Mouse (Mus musculus) heart, adult 11 months (tissue): Measurements from ENCODE around the gene Chchd10.
A peak's percentile ranks its signal among the peaks of the same experiment; 100 is the strongest.
"Not testable (repeated sequence)": the region's sequence is repeated elsewhere in the genome, so short reads cannot be mapped to it uniquely, and the experiment has no call there.

ENCODE experiments used
- DNase-seq: peaks from one replicate; pipeline ENCODE4 v3.0.0; 2022

The Chchd10 gene

GRCm38 (mm10) chr10:75932891-75933290, at the start of gene Chchd10:
Gene Chchd10 (plus strand): TSS chr10:75933130.
- DNase-seq, result peak; percentile 86

DNA sequence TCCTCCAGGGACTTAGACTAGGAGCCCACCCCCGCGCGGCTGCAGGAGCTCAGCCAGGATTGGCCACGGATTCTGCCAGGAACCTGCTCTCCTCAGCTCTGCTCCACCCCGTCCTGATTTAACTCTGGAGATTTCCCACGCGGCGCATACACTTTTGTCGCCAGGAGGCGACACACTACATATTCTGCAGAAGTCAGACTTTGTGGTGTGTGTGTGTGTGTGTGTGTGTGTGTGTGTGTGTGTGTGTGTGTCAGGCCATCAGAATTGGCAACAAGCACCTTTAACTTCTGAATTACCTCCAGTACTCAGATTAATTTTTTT, 49.7 kb upstream of the Chchd10 start:
- DNase-seq, result peak; percentile 98

GRCm38 (mm10) chr10:75884742-75885141, 48.2 kb upstream of the Chchd10 start:
- peak; percentile 80 for DNase-seq

DNA sequence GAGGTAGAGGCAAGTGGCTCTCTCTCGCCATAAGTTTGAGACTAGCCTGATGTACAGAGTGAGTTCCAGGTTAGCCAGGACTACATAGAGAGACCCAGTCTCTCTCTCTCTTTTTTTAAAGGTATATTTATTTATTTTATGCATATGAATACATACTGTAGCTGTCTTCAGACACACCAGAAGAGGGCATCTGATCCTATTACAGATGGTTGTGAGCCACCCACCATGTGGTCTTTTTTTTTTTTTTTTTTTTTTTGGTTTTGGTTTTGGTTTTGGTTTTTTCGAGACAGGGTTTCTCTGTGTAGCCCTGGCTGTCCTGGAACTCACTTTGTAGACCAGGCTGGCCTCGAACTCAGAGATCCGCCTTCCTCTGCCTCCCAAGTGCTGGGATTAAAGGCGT, 45.4 kb upstream of the Chchd10 start:
- DNase-seq, result not testable (repeated sequence)

DNA sequence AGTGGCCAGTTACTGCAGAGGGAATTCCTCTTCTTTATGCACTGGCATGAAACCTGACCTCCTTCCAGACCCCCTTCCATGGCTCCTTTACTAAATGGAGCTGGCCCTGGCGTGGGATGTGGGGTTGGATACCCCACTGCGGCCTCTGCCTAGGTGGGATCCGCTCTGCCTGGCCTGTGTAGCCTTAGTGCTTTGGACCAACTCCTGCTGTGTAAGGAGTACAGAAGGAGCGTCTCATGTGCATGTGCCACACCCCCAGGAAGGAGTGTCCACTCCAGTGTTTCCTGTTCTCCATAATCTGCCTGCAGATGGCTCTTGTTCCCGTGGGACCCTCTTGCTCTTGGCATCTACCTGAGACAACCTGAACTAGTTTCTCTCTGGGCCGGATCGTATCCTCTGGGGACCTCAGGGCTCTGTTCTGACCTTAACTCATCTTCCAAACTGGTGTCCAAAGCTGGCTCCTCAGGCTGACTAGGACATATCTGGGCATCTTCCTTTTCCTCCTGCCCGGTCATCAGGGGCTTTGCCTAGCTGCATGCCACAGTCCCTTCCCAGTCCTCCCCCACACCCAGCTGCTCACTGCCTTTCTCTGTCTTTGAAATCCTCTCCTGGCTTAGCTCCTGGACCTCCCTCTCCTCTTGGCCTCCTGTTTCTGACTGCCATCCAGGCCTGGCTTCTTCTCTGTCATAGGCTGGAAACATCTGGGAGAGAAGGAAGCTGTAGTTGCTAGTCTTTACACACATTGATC, 43.4 kb upstream of the Chchd10 start:
- peak; percentile 89 for DNase-seq

GRCm38 (mm10) chr10:75893089-75893750, 39.7 kb upstream of the Chchd10 start, which contains the start of gene Derl3:
Gene Derl3 (plus strand): TSS chr10:75893413.
- DNase-seq, result peak; percentile 100

DNA sequence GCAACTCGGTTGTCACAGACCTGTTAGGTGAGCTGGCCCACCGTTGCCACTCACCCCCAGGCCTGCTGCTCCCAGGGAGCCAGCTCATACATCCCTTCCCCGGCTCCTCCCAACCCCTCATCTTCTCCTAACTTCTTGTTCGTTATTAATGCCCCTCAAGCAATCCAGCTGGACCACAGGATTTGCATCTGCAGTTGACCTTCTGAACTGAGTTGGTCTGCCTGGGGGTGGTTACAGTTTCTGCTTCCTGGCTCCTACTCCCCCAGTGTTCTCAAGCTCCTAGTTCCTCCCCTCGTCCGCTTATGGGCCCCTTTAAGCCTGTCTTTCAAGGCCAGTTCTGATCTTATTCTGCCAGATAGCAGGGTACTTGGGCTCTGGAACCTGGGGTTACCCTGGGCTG, 38.3 kb upstream of the Chchd10 start:
- DNase-seq, result no peak

- DNase-seq, result no peak
Measured at GRCm38 (mm10) chr10:75895730-75896129, 37.2 kb upstream of the Chchd10 start.

DNA sequence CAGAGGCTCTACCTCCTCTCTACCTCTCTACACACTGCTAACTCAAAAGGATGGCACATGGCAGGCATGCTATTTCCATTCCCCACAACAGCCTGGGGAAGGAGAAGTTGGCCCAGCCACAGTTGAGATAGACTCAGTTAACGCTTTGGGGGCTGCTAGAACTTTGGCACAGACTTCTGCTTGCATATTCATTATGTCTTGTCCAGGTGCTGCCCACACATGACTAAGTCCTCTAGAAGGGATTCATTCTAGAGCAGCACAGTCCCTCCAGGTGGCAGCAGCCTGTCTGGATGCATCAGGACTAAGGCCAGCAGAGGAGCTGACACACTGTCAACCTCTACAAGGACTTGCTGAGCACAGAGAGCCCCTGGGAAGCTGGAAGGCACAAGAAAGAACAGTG, 36.7 kb upstream of the Chchd10 start:
- DNase-seq, result no peak

- DNase-seq, result peak; percentile 93
Measured at GRCm38 (mm10) chr10:75897373-75897772, 35.6 kb upstream of the Chchd10 start.

- DNase-seq, result peak; percentile 93
Measured at GRCm38 (mm10) chr10:75898039-75898564, 34.8 kb upstream of the Chchd10 start.

DNA sequence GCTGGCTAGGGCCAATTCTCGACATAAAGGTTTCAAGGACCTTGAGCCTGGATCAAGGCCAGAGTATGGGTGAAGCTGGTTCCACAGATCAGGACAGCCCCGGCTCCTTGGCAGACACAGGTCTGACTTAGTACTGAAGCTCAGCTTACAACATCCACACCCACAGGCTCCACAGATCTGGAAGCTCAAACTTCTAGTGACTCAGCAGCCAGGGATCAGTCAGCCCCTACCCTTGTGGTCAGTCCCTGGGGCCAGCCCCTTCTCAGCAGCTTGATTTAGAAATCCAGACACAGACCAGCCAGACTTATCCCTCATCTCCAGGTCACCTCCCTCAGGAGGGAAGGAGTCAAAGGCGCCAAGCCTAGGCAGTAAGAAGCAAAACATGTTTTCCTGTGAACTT, 34.1 kb upstream of the Chchd10 start:
- peak; percentile 99 for DNase-seq

DNA sequence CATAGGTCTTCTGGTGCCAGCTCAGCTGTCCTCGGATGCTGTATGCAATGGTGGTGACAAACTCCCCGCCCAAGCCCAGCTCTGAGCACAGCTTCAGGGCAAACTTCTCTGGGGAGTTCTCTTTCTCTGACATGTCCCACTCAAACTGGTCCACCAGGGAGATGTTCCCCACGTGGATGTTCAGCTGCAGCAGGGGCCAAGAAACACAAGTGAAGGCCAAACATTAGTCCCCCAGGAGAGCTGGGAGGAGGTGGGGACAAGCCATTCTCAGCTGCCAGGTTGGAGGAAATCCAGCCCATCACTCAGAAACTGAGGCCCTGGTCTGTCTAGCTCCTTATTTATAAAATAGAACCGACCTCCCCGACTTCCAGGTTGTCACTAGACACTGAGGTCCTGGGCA, 28.5 kb upstream of the Chchd10 start:
- peak; percentile 94 for DNase-seq

DNA sequence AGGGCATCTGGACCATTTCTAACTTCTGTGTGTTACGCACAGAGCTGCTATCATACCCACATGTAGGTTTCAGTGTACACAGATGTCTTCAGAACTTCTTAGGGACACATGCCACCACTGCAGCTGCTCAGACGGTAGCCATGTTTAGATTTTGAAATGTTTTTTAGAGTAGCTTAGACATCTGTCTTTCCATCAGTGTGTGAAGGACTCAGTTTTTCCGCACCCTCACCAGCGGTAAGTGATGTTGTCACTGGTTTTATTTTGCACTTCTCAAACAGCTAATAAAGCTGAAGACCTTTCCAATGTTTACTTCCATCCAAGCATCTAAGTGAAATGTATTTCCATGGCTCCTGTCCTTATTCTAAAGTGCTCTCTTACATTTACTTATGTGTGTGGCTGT, 26.0 kb upstream of the Chchd10 start:
- DNase-seq, result no peak

GRCm38 (mm10) chr10:75910698-75911097, 22.2 kb upstream of the Chchd10 start:
- DNase-seq, result peak; percentile 92

- no peak for DNase-seq
Measured at GRCm38 (mm10) chr10:75913013-75913589, 19.8 kb upstream of the Chchd10 start.

DNA sequence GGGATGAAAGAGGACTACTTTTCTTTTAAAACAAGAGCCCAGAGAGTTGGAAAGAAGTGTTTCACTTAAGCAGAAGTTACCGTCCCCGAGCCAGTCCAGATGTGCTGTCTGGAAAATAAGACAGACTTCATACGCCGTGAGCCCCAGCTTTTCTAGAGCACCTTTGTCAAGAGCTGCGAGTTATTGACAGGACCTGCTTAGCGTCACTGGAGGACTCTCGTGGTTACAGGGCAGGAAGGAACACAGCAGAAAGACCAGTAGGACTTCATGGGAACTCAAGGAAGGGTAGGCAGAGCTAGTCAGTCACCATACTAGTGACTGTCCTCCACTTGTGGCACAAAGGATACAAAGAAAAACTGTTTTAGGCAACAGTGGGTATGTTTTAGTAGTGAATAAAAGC, 17.4 kb upstream of the Chchd10 start:
- no peak for DNase-seq

- DNase-seq, result no peak
Measured at GRCm38 (mm10) chr10:75916840-75917239, 16.1 kb upstream of the Chchd10 start.

GRCm38 (mm10) chr10:75919026-75919425, 13.9 kb upstream of the Chchd10 start:
- DNase-seq, result no peak

GRCm38 (mm10) chr10:75921026-75921725, 11.8 kb upstream of the Chchd10 start, which contains the start of gene Smarcb1:
Gene Smarcb1 (minus strand): TSS chr10:75921617.
- peak; percentile 100 for DNase-seq

GRCm38 (mm10) chr10:75921726-75922560, 11.0 kb upstream of the Chchd10 start:
- no peak for DNase-seq

DNA sequence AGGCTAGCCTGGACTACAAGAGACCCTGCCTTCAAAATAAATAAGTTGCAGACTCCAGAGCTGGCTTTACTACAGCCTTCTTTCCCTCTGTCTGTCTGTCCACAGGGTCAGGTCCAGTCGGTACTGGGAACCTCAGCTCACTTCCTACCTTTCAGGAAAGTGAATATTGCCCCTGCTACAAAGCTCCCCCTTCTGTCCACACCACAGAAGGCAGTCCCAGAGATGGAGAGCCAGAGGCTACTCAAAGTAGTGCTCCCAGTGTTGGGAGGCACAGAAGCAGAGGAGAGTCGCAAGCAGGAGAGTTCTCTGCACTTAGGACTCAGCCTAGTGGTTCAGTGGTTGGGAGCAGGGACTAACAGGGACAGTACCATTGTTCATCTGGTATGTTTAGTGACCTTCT, 8.6 kb upstream of the Chchd10 start:
- DNase-seq, result no peak
